Mouse (Mus musculus): ENCODE measurements at regions not wholly inside any gene's neighbourhood (a gene's known extent, or its start where the extent isn't known, plus 50 kb on each side); places are given as distances from the start of the nearest gene placed in this dataset.

GRCm38 (mm10) chr16:86309696-86310095 is 408.1 kb upstream of the Adamts5 start:
- no peak for TF ChIP-seq CTCF (IDR thresholded peaks at IDR 0.05; ENCODE audit: borderline replicate concordance, extremely low read depth, insufficient read depth, insufficient read length)
- TF ChIP-seq POLR2A (IDR thresholded peaks at IDR 0.05; ENCODE audit: borderline replicate concordance, extremely low read depth, insufficient read depth, insufficient read length, poor library complexity, severe bottlenecking): no peak

All from brain, embryonic 14.5 days (tissue).